Mouse (Mus musculus) ES-E14 (cell line): ENCODE data around the gene Gm10188.

Source experiments
- CHD2 ChIP-seq: IDR thresholded peaks from 2 replicates; pipeline ENCODE4 v1.6.1; 2014; ENCODE audit warnings: mild to moderate bottlenecking, low read depth, low read length, inconsistent platforms
- HCFC1 ChIP-seq: IDR thresholded peaks from 2 replicates; pipeline ENCODE4 v1.6.1; 2012; ENCODE audit warnings: low read length, inconsistent platforms, borderline replicate concordance; ENCODE audit not compliant: insufficient read depth
- ZC3H11A ChIP-seq: IDR thresholded peaks from 2 replicates; pipeline ENCODE4 v1.6.1; 2012; ENCODE audit warnings: low read depth, mild to moderate bottlenecking, inconsistent platforms, low read length, borderline replicate concordance
- ZNF384 ChIP-seq: IDR thresholded peaks from 2 replicates; pipeline ENCODE4 v1.6.1; 2012; ENCODE audit warnings: low read depth, low read length, inconsistent platforms

DNA sequence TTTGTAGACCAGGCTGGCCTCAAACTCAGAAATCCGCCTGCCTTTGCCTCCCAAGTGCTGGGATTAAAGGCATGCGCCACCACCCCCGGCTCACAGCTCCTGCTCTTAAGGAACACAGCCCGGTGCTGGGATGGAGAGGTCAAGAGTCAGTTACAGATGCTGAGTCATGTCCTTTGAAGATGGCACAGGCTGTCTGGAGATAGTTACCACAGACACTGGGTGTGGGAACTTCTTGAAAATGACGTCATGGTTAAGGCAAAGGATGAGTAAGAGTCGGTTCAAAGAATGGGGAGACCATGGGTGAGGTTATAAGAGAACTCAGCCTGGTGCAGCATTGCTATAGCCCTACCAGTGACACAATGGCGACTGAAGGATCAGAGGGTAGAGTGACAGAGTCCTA lies 35.0 kb upstream of the Gm10188 start:
- TF ChIP-seq CHD2 (no peak), HCFC1 (no peak), ZC3H11A (no peak), ZNF384 (no peak)
